Mouse (Mus musculus) NIH3T3 (cell line): ENCODE data around the gene Sprn.
"Not testable (repeated sequence)": the region's sequence is repeated elsewhere in the genome, so short reads cannot be mapped to it uniquely, and the experiment has no call there.

Source experiments
- DNase-seq: peaks from one replicate; pipeline ENCODE4 v3.0.0-alpha.2; 2012; ENCODE audit warnings: low read depth

Gene Sprn

GRCm38 (mm10) chr7:140144550-140144949 is 10.1 kb downstream of the Sprn start:
- no peak for DNase-seq

DNA sequence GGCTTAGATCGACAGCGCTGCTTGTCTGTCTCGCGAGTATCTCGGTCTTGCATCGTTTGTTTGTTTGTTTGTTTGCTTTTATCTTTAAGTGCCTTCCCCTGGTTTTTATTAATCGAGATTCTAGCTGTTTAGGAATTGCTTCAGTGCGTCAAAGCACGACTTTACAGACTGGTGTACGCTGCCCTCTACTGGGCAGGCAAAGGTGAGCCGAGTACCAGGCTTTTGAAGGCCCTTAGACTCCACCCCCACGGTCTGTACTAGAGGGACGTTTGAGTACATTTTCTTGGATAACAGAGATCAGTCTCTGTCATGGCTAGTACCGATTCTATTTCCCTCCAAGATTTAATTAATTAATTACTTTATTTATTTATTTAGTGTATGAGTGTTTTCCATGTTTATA is 13.3 kb downstream of the Sprn start:
- DNase-seq, result peak; percentile 86

DNA sequence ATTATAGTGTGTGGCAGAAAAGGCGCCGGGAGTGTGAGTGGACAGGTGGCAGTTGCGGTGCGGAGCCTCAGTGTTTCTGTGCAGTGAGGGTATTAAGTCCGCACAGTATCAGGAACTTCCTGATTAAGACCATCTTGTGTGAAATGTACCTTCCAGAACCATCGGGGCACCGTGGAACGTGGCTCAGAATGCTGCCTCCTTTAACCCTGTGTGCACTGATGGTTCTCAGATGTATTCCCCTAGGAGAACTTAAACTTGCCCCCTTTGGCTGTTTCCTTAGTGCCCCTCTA is 16.7 kb downstream of the Sprn start:
- no peak for DNase-seq

GRCm38 (mm10) chr7:140137135-140138020 is 17.3 kb downstream of the Sprn start, which contains the start of gene Mtg1:
TSS of gene Mtg1 (plus strand) at chr7:140137564.
- DNase-seq, result peak; percentile 96

DNA sequence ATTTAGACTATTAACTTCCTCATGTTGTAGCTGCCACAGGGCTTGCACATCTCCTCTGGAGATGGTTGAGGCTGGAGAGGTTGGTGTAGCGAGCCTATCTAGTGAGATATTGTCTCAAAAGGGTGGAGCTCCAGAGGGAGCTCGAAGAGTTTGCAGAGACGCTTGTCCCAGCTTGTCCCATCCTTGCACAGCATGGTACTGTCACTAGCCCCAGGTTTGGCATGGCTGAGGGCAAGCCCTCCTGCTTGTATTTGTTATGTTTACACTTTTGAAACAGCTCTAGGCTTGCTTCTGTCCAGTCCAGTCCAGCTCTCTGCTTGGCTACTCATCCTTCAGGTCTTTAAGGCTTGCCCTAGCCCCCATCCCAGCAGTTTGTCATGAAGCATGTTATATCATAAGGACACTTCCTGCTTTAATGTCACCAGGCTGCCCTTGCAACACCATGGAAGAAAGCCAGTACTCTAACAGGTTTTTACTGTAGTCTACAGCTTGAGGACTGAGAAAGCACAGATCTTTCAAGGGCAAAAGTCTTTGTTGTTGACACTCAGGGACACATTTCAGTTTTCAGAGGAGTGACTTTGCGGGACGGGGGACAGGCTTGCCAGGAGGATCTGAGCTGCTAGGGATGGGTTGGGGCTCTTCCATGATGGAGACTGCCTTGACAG is 19.4 kb downstream of the Sprn start:
- no peak for DNase-seq

DNA sequence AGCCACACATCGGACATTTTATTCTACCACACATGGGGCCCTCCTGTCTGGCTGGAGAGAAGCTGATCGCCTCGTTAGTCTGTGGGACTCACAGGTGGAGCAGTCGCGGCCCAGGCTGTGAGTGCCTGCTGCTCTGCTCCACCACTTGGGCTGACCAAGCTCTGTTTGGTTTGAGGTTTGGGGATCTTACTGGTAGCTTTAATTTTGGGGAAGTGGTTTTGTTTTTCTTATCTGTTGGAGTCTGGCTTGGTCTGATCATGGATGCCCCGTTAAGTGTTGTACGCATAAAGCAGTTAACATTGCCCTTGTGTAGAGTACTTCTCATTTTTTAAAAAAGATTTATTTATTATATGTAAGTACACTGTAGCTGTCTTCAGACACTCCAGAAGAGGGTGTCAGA is 20.6 kb downstream of the Sprn start:
- DNase-seq, result not testable (repeated sequence)

DNA sequence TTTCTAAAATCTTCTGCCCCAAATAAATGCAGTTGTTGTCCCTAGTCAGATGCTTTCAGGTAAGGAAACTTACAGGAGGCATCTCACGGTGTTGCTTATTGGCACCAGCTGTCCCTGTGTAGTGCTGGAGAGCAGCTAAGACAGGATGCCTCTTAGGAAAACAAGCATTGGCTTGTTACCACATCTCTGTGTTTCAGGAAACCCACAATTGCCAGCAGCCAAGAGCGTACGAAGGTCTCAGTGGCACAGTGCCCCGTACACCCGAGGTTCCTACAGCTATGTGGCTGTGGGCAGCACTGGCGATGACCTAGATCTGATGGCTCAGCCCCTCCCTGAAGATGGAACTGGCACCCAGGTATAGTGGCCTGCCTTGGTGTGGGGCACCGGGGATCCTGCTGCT is 22.5 kb downstream of the Sprn start:
- DNase-seq, result not testable (repeated sequence)

DNA sequence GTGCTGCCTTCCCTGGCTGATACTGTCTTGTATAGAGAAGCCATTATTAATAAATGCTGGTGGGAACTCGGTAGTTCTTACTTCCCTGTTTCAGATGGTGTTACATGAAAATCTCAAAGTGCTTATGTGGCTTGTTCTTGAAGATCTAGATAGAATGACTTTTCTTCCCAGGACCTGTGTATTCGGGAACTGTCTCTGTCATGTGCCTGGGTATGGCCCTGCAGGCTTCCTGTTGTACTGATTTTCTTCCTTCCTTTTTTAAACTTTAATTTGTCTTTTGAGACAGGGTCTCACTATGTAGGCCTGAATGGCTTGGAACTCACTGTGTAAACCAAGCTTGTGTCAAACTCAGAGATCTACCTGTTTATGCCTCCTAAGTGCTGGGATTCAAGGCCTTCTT is 26.8 kb downstream of the Sprn start:
- no peak for DNase-seq

DNA sequence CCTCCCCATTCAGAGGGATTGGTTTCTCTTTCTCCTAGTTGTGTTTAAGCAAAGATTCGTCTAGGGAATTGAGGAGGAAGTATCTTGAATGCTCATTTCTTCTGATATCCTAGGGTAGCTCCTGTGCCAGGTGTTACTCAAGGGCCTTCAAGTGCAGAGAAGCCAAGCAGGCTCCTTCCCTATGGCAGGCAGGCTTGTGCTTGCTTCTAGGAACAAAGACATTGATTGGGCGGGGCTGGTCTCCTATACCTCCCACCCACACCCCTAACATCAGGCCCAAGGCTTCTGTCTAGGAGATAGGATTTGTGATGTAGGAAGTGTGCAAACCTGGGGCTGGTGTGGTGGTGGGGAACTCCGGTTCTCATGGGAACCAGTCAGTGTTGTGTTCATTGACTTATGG is 27.7 kb downstream of the Sprn start:
- DNase-seq, result no peak

GRCm38 (mm10) chr7:140126022-140126350 is 28.7 kb downstream of the Sprn start:
- no peak for DNase-seq

DNA sequence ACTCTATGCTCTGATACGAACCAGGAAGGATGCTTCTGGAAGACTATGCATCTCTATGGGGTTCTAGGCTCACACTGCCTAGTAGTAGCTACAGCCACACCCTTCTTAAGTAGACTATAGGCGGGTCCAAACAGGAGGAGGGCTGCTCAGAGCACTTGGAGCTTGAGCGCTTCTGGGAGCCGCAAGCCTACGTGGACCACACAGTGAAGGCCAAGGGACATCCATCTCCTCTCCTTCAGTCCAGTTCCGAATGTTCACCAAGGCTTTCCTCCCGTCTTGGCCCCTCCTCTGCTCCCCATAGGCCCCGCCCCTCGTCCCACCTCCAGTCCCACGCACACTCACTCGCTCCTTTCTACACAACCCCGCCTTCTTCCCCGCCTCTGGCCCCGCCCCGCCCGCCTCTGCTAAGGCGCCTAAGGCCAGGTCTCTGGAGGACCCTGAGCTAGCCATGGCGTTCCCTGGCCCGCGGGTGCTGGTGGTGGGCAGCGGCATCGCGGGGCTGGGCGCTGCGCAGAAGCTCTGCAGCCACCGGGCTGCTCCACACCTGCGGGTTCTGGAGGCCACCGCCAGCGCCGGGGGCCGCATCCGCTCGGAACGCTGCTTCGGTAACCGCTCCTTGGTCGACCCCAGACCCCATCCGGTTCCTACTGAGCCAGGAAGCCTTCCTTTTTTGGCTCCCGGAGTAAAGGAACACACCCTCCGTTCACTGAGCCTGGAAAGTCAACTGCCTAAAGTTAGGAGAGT is 29.2 kb downstream of the Sprn start:
- peak; percentile 94 for DNase-seq

DNA sequence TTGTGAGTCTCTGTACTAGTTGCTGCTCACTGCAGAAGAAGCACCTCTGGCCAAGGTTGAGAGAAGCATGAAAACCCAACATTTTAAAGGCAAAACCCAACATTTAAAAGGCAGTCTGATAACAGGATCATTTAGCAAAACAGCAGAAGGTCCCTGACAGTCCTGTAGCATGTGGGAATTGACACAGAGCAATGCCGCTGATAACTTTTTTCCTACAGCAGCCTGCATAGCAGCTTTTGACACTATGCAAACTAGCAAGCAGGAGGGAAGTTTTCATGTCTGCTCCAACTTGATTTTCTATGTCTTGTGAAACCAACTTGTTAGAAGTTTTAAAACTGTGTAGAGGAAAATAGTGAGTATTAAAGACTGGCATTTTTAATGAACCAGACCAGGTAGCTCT is 30.3 kb downstream of the Sprn start:
- DNase-seq, result no peak

DNA sequence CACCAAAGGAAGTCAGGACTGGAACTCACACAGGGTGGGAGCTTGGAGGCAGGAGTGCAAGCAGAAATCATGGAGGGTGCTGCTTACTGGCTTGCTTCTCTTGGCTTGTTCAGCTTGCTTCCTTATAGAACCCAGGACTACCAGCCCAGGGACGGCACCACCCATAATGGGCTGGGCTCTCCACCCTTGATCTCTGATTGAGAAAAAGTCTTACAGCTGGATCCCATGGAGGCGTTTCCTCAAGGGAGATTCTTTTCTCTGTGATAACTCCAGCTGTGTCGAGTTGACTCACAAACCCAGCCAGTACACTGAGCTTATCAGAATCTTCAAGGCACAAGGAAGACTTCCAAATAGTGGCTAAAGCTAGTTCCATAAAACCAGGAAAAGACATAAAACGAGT is 31.9 kb downstream of the Sprn start:
- peak; percentile 34 for DNase-seq

- peak; percentile 45 for DNase-seq
Measured at GRCm38 (mm10) chr7:140121338-140121910, 33.3 kb downstream of the Sprn start.

GRCm38 (mm10) chr7:140120484-140120883 is 34.2 kb downstream of the Sprn start:
- no peak for DNase-seq

DNA sequence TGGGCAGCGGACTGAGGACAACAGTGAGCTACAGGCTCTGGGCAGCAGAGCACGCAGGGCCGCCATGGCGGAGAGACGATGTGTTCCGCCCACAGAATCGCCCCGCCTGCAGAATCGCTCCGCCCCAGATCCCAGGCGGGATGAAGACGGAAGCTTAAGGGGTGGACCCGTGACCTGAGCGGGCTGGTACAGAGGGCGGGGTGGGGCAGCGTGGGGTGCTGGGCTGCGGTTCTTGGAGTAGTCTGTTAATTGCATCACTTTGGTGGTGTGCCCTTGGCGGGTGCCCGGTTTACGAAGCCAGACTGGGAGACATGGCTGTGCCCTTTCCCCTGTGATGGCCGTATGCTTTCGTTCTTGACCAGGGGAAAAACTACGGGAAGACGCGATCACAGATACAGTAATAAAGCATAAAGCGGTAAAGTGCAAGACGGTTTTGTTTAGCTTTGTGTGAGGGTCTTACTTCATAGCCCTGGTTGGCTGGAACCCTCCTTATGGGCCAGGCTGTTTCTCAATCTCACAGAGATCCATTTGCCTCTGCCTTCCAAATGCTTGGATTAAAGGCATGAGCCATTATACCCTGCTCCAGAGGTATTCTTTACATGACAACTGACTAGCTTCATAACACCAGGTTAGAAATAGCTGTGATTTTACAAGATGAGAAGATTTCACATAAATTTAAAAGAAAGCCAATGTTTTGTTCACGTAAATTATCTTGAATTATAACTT is 38.2 kb downstream of the Sprn start, which contains the start of gene Echs1:
Gene Echs1 (minus strand): TSS at position 148 of the 726 bp plus-strand sequence.
- peak; percentile 92 for DNase-seq

DNA sequence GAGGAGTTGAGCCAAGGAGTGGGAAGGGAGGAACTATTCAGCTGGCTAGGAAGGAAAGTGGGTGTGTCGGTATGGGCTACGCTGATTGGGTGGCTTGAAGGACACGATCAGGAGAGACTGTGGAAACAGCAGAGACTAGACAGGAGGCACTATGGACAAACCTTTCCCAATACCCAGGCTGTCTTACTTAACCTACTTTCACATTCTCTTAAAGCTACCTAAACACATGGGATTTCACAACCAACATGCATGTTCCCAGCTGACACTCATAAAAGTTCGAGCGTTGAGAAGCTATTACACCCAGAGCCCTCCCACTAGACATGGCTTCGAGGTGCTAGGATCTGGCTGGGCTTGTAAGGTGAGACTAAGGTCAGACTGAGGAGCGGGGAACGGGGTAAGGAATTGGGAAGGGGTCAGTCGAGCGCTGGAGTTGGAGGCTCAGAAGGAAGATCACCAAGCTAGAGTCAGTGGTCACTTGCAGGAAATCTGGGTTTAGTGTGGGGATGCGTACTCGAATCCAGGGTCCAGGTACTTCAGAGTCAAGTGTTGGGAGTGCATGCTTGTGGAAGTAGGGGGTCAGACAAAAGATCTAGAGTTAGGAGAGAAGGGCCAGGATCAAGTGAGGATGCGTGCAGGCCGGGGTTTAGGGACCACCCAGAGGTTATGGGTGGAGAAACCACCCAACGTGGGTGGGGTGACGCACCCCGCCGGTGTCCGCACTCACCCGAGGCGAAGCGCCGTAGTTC is 38.9 kb downstream of the Sprn start, which contains the start of gene Paox:
Gene Paox (plus strand): TSS at position 217 of the 746 bp plus-strand sequence.
- DNase-seq, result peak; percentile 89

DNA sequence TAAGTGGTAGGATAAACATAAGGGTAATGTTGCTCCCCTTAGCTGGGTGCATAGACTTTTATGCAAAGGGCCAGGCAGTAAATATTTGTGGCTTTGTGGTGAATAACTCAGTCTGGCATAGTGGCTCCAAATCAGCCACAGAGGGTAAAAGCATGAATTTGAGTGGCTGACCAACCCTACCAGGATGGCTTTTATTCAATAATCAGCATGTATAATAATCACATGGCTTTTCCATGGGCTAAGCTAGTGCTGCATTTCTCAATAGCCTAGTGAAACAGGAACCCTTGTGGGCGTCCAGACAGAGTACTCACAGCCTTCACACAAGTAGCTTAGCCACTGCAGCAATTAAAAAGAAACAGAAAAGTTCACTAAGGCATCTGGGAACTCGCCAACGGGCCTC is 42.7 kb downstream of the Sprn start:
- peak; percentile 19 for DNase-seq

DNA sequence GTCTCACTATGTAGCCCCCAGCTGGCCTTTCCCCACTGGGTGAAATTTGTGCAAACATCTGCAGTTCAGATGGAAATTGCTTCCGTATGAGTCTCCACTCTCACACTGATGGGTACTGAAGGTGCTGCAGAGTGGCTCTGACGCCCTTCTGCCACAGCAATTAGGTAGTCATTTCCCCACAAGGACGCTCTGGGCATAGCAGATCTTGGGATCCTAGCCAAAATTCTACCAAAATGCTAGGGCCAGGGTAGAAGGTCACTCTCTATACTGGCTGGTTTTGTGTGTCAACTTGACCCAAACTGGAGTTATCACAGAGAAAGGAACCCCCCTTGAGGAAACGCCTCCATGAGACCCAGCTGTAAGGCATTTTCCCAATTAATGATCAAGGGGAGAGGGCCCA is 50.7 kb downstream of the Sprn start:
- DNase-seq, result no peak

- peak; percentile 78 for DNase-seq
Measured at GRCm38 (mm10) chr7:140101993-140102860, 52.5 kb downstream of the Sprn start, which contains the start of gene Fuom. TSS of gene Fuom (minus strand) at chr7:140102441.
